Mouse (Mus musculus): ENCODE results near the gene Ahsa1. TPM values are rescaled to one million over a fixed set of nuclear protein-coding genes. Genes with fewer than 3 reads are reported as not detected.

The Ahsa1 gene
- total and polyA plus RNA-seq, 2 experiments from 2014 or later = 137 to 187 TPM

- no peak overlapping the region for H3K4me3 ChIP-seq (ENCODE audit: low read depth, low read length)
- H3K27ac ChIP-seq (ENCODE audit: low read depth, low read length) = no peak overlapping the region
- 22% methylated on average over 1 of the region's 1 CpGs for WGBS
- no peaks in the 10 kb centered on the region for H3K9me3 ChIP-seq (ENCODE audit: low read length)
- no peaks in the 10 kb centered on the region for H3K27me3 ChIP-seq (ENCODE audit: insufficient read depth, low read length)
- no peak for TF ChIP-seq CTCF (IDR thresholded peaks at IDR 0.05; ENCODE audit: low read depth)
- H3K4me2 ChIP-seq (ENCODE audit: low read depth) = no peak overlapping the region
- no peak overlapping the region for H3K9ac ChIP-seq
- no peak for ATAC-seq
- DNase-seq = no peak
- 0 out of 2 replicates have a peak, but pooled peaks cover under 1% of the 10 kb centered on the region for H3K36me3 ChIP-seq (ENCODE audit: insufficient read depth)
- no peaks in the 10 kb centered on the region for H3K4me1 ChIP-seq (ENCODE audit: insufficient read depth)
Measured at GRCm38 (mm10) chr12:87317951-87318350, 51.7 kb downstream of the Ahsa1 start.

DNA sequence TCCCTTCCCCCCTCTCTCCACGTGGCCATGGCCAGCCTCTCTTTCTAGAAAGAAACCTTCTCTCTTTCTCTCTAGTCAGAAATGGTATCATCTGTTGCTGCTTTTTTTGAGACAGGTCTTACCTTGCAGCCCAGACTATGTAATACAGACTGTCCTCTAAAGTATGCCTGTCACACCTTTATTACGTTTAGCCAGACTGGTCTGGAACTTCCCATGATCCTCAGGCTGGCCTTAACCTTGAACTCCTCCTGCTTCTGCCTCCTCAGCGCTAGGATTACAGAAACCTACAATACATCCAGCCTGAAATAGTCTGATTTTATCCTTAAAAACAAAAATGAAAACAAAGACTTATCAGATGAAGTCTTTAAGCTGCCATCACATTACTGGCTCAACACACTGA lies 53.0 kb downstream of the Ahsa1 start:
- H3K27me3 ChIP-seq (ENCODE audit: insufficient read depth, low read length) = no peaks in the 10 kb centered on the region
- DNase-seq = no peak
- no peak overlapping the region for H3K9ac ChIP-seq
- H3K27ac ChIP-seq (ENCODE audit: low read depth, low read length) = no peak overlapping the region
- H3K9me3 ChIP-seq (ENCODE audit: low read length) = no peaks in the 10 kb centered on the region
- no peak for ATAC-seq
- 82% methylated on average over 3 of the region's 3 CpGs for WGBS
- H3K4me3 ChIP-seq (ENCODE audit: low read depth, low read length) = no peak overlapping the region
- no peaks in the 10 kb centered on the region for H3K4me1 ChIP-seq (ENCODE audit: insufficient read depth)
- TF ChIP-seq CTCF (IDR thresholded peaks at IDR 0.05; ENCODE audit: low read depth) = no peak
- H3K4me2 ChIP-seq (ENCODE audit: low read depth) = no peak overlapping the region
- no peaks in the 10 kb centered on the region for H3K36me3 ChIP-seq (ENCODE audit: insufficient read depth)

Small RNA genes lying within 50 kb of the gene (microRNA-seq; reads per million reads assigned to microRNA genes)
- gene Gm47293 = 0 reads per million in 2 experiments

Other genes with a start within 250 kb of the Ahsa1 start
- 20.1 and 21.8 TPM in 2 replicates for gene Tmem63c, start 245.1 kb upstream of the Ahsa1 start, total RNA-seq (2014; rRNA removed)
- 6.6 and 8.5 TPM in 2 replicates for gene Tmem63c, start 245.1 kb upstream of the Ahsa1 start, polyA plus RNA-seq (2015; fragmentation: Nextera tagmentation; extraction: Ambion mirVana)
- gene Ngb, start 163.9 kb upstream of the Ahsa1 start, total RNA-seq (2014; rRNA removed) = 9.2 and 9.9 TPM in 2 replicates
- gene Ngb, start 163.9 kb upstream of the Ahsa1 start, polyA plus RNA-seq (2015; fragmentation: Nextera tagmentation; extraction: Ambion mirVana) = 7.1 and 12.2 TPM in 2 replicates
- 49.3 and 57.6 TPM in 2 replicates for gene Gstz1, start 119.3 kb upstream of the Ahsa1 start, total RNA-seq (2014; rRNA removed)
- 44.4 and 44.5 TPM in 2 replicates for gene Gstz1, start 119.3 kb upstream of the Ahsa1 start, polyA plus RNA-seq (2015; fragmentation: Nextera tagmentation; extraction: Ambion mirVana)
- 23.3 and 32.5 TPM in 2 replicates for gene Pomt2, start 118.5 kb upstream of the Ahsa1 start, total RNA-seq (2014; rRNA removed)
- 9.0 and 10.8 TPM in 2 replicates for gene Pomt2, start 118.5 kb upstream of the Ahsa1 start, polyA plus RNA-seq (2015; fragmentation: Nextera tagmentation; extraction: Ambion mirVana)
- 1.0 and 7.4 TPM in 2 replicates for gene Samd15, start 66.8 kb upstream of the Ahsa1 start, total RNA-seq (2014; rRNA removed)
- 1.5 and 1.8 TPM in 2 replicates for gene Samd15, start 66.8 kb upstream of the Ahsa1 start, polyA plus RNA-seq (2015; fragmentation: Nextera tagmentation; extraction: Ambion mirVana)
- 13.9 and 16.4 TPM in 2 replicates for gene Tmed8, start 66.0 kb upstream of the Ahsa1 start, total RNA-seq (2014; rRNA removed)
- gene Tmed8, start 66.0 kb upstream of the Ahsa1 start, polyA plus RNA-seq (2015; fragmentation: Nextera tagmentation; extraction: Ambion mirVana) = 2.0 and 3.2 TPM in 2 replicates
- 0.48 and 0.62 TPM in 2 replicates for gene Noxred1, start 27.7 kb upstream of the Ahsa1 start, total RNA-seq (2014; rRNA removed)
- gene Noxred1, start 27.7 kb upstream of the Ahsa1 start, polyA plus RNA-seq (2015; fragmentation: Nextera tagmentation; extraction: Ambion mirVana) = 0.21 TPM in 1 of 2 replicates, not detected in the other
- gene Vipas39, start 223 bp upstream of the Ahsa1 start, total RNA-seq (2014; rRNA removed) = 77.6 and 79.4 TPM in 2 replicates
- gene Vipas39, start 223 bp upstream of the Ahsa1 start, polyA plus RNA-seq (2015; fragmentation: Nextera tagmentation; extraction: Ambion mirVana) = 54.6 and 57.7 TPM in 2 replicates
- 0.69 and 1.1 TPM in 2 replicates for gene Ism2, start 33.2 kb downstream of the Ahsa1 start, total RNA-seq (2014; rRNA removed)
- gene Ism2, start 33.2 kb downstream of the Ahsa1 start, polyA plus RNA-seq (2015; fragmentation: Nextera tagmentation; extraction: Ambion mirVana) = 0.88 and 1.8 TPM in 2 replicates
- gene Sptlc2, start 121.9 kb downstream of the Ahsa1 start, total RNA-seq (2014; rRNA removed) = 53.5 and 69.2 TPM in 2 replicates
- 73.1 and 84.9 TPM in 2 replicates for gene Sptlc2, start 121.9 kb downstream of the Ahsa1 start, polyA plus RNA-seq (2015; fragmentation: Nextera tagmentation; extraction: Ambion mirVana)
- gene Slirp, start 177.4 kb downstream of the Ahsa1 start, total RNA-seq (2014; rRNA removed) = 63.9 and 86.4 TPM in 2 replicates
- 208 and 262 TPM in 2 replicates for gene Slirp, start 177.4 kb downstream of the Ahsa1 start, polyA plus RNA-seq (2015; fragmentation: Nextera tagmentation; extraction: Ambion mirVana)
- gene Alkbh1, start 177.5 kb downstream of the Ahsa1 start, total RNA-seq (2014; rRNA removed) = 40.1 and 40.4 TPM in 2 replicates
- 18.0 and 28.6 TPM in 2 replicates for gene Alkbh1, start 177.5 kb downstream of the Ahsa1 start, polyA plus RNA-seq (2015; fragmentation: Nextera tagmentation; extraction: Ambion mirVana)
- 72.2 and 79.6 TPM in 2 replicates for gene Snw1, start 205.8 kb downstream of the Ahsa1 start, total RNA-seq (2014; rRNA removed)
- gene Snw1, start 205.8 kb downstream of the Ahsa1 start, polyA plus RNA-seq (2015; fragmentation: Nextera tagmentation; extraction: Ambion mirVana) = 95.6 and 109 TPM in 2 replicates
- not detected in 2 replicates for gene Gm5788, start 228.2 kb downstream of the Ahsa1 start, total RNA-seq (2014; rRNA removed)
- not detected in 2 replicates for gene Gm5788, start 228.2 kb downstream of the Ahsa1 start, polyA plus RNA-seq (2015; fragmentation: Nextera tagmentation; extraction: Ambion mirVana)
- not detected in 2 replicates for gene Gm8300, start 247.8 kb downstream of the Ahsa1 start, total RNA-seq (2014; rRNA removed)
- not detected in 2 replicates for gene Gm8300, start 247.8 kb downstream of the Ahsa1 start, polyA plus RNA-seq (2015; fragmentation: Nextera tagmentation; extraction: Ambion mirVana)